Mouse (Mus musculus) A20 (cell line): ENCODE measurements around the gene Gm4707.
A peak's percentile ranks its signal among the peaks of the same experiment; 100 is the strongest.
"Not testable (repeated sequence)": the region's sequence is repeated elsewhere in the genome, so short reads cannot be mapped to it uniquely, and the experiment has no call there.

Experiments used
- DNase-seq: peaks from one replicate; pipeline ENCODE4 v3.0.0-alpha.2; 2011; ENCODE audit warnings: low read depth, low spot score

Gm4707 gene

DNA sequence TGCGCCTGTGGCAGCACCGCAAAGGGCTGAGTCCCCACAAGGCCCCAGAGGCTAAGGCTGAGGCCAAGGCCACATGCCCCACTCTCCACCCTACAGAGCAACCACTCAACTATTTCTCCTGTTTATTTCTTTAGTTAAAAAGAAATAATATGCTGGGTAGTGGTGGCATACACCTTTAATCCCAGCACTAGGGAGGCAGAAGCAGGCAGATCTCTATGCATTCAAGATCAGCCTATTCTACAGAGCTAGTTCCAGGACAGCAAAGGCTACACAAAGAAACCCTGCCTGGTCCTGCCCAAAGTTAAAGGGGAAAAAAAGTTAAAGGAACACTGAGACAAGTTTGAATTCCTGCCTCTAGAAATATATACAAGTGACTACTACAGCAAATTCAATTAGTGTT is at the start of gene Gm4707:
Gene Gm4707 (minus strand): TSS at position 101 of the 400 bp plus-strand sequence.
- DNase-seq: no peak

DNA sequence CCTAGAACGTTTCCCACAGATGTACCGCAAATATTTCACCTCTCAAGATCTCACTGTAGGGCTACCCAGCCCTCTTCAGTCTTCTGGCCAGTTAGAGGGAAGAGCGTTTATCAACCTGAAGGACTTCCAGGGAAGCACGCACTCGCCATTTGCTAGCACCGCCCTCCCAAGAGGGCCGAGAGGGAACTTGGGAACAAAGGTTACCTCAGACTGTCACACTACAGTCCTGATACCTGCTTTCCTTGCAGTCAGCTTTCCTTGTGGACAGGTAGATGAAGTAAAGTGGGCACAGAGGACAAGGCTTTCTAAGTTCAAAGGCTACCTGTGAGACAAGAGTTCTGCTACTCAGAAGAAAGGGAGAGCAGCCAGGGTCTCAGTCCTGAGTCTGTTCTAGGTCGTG is 47.1 kb upstream of the Gm4707 start:
- DNase-seq: no peak

DNA sequence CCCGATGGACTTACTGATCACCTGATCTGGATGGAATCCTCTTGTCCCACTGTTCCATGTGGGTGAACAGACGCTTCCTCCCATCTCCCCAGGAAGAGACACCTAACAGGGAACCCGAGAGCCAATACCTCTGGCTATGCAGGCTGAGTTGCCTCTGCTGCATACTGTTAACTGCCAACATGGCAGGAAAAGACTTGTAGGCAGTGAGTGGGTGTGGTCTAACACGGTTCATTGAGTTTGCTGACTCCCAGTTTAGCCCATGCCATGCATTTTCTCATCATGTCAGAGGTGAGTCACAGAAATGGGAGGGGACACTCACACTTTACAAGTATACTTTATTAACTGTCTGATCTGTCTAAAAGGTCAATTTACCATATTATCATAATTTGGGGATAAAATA is 36.1 kb upstream of the Gm4707 start:
- DNase-seq: no peak

DNA sequence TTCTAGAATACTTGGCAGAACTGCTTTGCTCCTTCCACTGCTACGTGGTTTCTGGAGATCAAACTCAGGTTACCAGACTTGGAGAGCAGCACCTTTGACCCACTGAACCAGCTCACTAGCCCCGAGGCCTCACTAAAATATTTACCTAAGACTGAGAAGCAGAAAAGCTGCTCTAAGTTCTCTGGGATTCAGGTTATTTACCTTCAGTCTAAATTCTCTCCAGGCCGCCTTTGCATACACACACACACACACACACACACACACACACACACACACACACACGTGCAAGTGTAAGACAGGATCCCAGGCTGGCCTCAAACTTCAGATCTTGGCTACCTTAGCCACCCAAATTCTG is 31.6 kb upstream of the Gm4707 start:
- no peak for DNase-seq

DNA sequence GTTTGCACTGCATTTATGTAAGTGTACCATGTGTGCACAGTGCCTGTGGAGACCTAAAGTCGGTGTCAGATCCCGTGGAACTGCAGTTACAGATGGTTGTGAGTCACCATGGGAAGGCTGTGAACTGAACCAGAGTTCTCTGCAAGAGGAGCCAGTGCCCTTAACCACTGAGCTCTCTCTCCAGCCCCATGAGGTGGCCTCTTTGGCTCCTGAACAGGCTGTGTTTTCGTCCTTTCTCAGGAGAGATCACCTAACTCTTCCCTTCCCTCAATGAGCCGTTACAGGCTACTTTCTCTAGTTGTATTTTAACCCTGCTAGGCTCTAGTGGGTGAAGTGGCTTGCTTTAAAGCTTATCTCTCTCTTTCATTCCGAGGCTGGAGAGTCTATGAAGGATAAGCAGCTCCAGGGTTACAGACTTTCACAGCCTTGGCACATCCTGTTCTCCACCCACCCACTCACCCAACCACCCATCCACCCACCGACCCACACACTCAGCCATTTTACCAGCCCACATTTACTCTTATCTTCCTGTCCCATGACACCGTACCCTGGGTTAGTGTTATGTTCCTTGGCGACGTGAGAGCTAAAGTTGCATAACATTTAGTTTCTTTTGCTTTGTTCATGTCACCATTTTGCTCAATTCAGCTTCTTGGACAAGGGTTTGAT is 31.1 kb upstream of the Gm4707 start:
- DNase-seq: no peak

DNA sequence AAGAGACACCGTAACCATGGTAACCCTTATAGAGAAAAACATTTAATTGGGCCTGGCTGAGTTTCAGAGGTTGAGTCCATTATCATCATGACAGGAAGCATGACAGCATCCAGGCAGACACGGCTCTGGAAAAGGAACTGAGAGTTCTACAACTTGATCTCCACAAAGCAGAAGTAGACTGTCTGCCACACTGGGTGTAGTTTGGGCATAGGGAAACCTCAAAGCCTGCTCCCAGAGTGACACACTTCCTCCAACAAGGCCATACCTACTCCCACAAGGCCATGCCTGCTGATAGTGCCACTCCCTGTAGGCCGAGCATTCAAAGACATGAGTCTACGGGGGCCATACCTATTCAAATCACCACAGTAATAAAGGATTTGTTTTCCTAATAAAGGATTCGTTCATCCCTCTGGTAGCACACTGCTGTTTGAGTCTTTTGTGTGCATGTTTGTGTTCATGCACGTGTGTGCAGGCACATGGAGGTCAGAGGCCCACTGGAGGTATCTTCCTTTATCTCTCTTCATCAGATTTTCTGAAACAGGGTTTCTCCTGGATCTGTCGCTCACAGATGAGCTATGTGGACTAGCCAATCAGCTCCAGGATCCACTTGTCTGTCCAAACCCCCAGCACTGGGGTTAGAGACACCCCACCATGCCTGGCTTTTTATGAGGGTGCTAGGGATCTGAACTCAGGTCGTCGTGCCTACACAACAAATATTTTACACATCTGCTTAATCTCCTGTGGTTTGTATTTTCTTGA is 30.2 kb upstream of the Gm4707 start:
- peak; percentile 32 for DNase-seq

DNA sequence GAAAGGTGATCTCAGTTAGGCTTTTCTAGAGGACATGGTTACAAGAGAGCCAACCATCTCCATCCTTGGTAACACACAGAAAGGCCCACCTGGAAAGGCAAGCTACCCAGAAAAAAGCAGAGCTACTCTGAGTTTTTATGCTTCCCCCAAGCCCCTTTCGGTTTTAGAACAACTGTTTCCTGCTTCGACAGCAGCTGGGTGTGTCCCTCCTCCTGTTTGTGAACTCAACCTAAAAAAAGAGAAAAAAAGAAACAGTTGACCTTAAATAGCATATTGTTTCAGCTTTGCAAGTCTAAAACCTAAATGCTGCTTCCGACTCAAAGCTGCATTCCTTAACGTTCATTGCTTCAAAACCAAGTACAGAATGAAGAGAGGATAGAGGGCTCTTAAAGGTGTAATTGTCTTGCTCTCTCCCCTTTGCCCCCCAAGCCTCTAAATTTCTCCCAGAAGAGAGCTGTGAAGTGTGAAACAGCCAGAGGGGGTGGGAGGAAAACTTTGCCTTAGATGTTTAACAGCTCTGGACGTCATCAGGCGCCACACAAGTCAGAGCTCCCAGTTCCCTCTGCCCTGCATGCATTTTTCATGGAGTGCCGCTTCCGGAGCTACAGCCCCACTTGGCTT is 26.6 kb upstream of the Gm4707 start:
- DNase-seq: peak; percentile 89

DNA sequence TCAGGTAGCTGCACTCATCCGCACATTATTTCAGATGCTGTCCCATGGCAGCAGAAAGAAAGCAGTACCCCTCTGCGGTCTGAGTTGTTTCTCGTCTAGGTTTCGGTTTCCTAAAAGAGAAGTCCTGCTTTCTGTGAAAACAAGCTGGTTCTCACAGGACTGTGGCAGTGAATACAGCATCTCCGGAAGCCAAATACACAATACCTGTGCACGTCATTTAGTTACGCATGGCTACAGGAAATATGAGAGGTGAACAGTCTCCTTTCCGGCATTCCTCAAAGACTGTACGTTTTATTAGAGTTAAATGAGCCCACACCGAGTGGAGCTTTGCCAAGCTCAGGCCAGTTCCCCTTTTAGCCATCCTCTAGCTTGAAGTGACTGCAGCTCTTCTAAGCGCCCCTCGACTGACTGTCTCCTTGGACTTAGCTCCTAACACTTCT is 26.1 kb upstream of the Gm4707 start:
- DNase-seq: peak; percentile 86

DNA sequence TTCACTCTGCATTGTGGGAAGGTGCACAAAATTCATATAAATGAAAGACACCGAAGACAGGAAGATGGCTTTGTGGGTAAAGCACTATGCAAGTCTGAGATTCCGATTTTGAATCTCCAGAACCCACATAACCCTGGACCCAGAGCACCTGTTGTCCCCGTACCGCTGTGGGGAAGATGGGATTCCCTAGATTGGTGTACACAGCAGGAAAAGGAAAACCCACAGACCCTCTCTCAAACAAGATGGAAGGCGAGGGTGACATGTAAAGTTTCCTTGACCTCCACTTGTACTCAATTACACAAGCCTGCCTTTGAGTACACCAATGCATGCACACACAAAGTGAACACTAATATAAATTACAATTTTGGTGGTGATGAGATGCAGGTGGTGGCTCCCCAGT is 25.0 kb upstream of the Gm4707 start:
- DNase-seq: no peak

DNA sequence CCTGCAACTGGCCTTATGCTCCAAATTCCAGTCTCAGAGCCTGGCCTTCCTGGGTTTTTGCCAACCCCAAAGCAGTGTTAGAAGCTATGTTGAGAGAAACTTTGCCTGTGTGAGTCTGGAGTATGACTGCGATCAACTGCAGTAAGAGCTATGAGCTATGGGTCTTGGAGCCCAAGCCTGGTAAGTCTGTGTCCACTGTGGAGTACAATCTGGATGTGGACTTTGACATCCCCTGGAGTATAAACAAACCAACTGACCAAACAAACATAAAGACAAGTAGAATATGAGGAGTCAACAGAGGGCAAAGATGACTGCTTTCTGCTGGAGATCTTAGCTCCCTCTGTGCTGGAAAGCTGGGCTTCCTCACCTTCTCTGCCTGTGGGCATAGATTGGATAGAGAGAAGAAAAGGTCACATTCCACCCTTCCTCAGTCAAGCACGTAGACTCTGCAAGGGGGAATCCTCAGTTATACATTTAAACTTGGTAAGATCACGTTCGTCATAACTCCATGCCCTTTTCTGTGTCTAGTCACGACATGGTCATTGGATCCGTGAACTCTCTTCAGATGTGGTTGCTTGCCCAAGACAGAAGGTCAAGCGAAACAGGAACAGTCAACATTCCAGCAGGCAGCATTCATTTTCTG is 23.8 kb upstream of the Gm4707 start:
- DNase-seq: no peak

DNA sequence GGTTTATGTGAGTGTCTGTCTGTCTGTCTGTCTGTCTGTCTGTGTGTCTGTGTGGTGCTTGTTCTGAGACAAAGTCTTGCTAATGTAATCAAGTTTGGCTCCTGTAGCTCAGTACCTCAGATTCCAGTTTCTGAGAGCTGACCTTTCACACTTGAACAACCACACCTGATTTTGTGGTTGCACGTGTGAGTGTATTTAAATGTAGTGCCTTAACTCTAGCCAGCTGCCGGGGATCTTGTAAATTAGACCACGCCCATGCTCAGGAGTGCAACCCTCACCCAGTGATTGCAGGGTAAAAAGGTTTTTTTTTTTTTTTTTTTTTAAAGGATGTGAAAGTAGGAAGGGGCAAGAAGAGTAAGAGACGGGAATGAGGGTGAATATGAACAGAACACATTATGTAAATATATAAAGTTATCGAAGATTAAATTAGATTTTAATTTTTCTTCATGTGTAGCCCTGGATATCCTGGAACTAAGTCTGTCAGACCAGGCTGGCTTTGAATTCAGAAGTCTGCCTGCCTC is 19.7 kb upstream of the Gm4707 start:
- DNase-seq: peak; percentile 91

DNA sequence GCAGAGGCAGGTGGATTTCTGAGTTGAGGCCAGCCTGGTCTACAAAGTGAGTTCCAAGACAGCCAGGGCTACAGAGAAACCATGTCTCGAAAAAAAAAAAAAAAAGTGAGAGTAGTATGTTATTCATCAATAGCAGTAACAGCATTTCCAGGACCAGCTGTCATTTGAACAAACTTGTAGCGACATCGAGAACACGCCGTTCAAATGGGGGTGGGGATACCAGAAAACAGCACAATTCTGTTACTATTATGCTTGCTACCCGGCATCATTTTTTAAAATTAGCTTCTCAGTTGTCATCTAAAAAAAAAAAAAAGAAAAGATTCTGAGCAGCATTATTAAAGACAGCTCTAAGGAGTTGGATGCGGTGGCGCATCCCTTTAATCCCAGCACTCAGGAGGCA is 17.8 kb upstream of the Gm4707 start:
- DNase-seq: no peak

DNA sequence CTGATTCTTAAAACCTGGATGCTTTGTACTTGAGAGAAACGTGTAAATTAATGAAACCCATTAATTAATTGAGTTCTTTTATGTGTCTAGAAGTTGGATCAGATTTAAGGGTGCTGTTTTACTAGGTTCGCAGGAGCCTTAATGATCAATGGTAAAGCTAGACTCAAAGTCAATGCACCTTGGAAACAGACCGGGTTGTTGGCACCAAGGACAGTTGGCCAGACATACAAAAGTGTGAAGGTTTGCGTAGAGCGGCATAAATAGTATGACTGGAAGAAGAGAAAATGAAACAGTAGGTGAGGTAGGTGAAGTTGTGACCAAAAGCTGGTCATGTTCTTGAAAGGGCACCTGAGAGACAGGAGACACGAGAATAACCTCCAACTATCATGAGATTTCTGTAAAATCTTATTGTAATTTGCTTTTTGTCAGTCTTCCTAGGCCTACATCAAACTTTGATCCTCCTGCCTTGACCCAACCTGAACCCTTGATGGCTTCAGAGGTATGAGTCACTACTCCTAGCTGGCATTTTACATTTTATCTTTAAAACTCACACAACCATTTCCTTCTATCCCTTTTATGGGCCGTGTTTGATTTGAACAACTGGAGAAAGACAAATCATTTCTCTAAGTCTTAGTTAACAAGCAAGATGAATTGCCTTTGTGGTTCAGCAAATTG is 16.8 kb upstream of the Gm4707 start:
- DNase-seq: no peak

DNA sequence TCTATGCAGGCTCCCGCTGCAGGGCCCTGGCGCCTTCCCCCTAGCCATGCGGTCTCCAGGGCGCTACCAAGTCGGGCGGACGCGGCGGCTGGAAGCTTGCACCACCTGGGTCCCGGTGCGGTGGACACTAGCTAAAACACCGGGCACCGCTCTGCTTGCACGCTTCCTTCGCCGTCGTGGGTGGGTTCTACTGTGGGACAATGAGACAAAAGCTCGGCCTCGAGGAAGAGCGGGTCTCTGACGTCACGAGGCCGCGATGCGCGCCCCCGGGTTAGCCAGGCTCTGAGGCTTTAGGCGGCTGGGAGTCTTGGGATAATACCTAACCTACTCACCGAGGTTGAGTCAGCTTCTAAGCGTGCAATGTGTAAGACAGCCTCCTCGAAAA is 16.0 kb upstream of the Gm4707 start:
- no peak for DNase-seq

DNA sequence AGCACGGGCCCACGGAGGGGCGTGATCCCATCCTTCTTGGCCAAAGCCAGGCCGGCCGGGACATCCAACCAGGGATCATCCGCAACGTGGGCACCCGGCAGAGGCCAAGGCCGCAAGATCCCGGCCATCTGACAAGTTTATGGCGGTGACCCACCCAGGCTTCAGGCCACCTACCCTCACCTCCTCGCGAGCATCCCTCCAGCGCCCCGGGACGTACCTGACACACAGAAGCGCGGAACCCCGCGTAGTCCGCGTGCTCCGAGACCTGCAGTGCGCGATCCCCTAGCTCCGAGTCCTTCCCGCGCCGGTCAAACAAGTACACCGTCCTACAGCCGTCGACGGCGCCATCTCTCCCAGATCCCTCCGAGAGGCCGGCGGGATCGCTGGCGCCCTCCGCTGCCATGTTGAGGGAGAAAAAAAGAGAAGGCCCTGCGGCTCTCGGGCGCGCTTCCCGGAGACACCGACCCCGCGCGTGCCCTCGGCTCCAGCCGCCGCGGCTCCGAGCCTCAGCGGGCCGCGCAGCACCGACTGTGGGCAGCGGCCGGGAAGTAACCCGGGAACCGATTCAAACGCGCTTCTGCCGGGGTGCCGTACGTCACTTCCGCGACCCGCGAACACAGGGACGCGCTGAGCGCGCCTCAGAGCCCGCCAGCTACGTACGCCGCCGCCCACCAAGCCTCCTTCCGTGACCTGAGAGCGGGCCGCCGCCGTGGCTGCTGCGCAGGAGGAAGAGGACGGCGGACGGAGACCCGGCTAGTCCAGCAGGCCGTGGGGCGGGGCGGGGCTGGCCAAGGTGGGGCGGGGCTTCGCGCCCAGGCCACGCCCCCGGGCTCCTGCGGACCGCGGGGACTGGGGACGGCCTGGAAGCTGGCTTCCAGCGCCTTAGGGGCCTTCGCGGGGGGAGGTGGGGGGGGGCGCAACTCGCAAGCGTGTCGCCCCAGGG is 15.3 kb upstream of the Gm4707 start, which contains the start of gene Smchd1:
Gene Smchd1 (minus strand): TSS at position 582 of the 943 bp plus-strand sequence.
- peak; percentile 96 for DNase-seq

DNA sequence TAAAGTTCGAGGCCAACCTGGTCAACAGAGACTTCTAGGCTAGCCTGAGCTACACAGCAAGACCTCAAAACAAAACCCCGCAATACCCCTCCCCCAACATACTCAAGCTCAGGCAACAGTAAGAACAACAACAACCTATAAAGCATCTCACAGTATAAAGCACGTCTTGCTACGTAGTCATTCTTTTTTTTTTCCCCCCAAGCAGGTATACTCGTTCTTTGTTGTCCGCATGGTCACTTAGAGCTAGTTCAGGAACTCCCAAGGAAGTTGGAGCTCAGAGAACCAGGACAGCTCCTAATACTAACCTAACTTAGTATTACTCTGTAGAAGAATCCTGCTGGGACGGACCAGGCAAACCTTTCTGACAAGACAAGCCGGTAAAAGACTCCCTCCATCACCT is 14.4 kb upstream of the Gm4707 start:
- peak; percentile 58 for DNase-seq

DNA sequence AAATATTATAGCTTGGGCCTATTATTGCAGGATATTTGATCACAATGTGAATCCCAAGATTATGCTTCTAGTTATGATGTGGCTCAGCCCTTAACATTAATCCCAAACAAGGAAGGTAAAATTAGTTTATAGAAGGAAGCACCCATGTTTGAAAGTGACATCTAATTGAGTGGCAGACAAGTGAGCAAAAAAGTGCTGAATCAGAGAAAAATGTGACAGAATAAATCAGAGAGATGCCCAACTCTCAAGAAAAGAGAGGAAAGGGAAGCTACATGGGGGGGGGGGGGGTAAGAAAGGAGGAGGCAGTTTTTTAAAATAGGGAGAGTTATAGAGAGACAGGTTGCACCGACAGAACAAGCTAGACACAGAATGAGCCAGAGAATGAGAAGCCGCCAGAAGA is 11.5 kb upstream of the Gm4707 start:
- no peak for DNase-seq

DNA sequence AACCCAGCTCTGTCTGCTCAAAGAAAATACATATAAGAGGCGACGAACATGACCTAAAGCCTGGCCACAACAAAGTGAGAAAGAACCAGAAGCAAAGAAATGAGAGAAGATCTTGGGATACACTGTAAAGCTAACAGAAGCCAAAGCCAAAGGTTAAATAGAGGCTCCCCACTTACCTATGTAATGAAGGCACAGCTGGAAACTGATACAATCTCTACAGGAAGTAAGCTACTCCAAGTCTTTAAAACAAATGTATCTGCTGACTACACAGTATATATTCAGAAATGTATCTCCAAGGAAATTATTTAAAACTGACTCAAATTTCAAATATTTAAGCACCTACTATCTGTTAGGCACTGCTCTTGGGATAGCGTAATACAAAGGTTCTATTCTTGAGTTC is 594 bp upstream of the Gm4707 start:
- DNase-seq: no peak

DNA sequence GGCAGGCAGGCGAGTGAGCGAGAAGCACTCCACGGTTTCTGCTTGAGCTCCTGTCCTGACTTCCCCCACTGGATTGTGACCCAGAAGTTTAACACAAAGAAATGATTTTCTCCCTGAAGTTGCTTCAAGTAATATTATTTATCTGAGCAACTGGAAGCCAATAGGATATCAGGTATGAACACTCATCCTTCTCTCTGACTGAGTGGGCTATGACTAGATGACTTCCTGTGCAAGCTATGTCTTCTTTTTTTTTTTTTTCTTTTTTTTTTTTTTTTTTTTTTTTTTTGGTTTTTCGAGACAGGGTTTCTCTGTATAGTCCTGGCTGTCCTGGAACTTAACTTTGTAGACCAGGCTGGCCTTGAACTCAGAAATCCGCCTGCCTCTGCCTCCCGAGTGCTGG is 2.4 kb downstream of the Gm4707 start:
- not testable (repeated sequence) for DNase-seq

DNA sequence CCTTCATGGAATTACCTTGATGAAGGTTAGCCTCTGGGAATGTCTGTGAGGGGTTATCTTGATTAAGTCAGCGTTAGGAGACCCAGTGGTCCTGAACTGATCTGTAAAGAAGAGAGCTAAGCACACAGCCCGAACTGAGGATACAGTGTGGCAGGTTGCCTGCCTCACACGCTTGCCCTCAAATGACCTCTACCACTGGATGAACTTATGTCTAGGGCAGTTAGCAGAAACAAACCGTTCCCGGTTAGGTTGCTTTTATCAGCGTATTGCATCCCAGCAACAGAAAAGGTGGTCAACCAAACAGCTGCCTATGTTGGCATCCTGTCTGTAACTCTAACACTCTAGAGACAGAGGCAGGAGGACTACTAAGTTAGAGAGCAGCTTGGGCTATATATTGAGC is 14.5 kb downstream of the Gm4707 start:
- no peak for DNase-seq
